Mouse (Mus musculus) lung, embryonic 15.5 days (tissue): ENCODE data around the gene Noxo1. TPM values are rescaled to one million over a fixed set of nuclear protein-coding genes. Genes with fewer than 3 reads are reported as not detected.

Experiments
- ATAC-seq: fragments of 200-750 bp; cut with Nextera tagmentation; 2 replicates; pipeline ENCODE4 v1.8.0; 2017; ENCODE audit warnings: moderate number of reproducible peaks, borderline replicate concordance; ENCODE audit not compliant: low FRiP score, low TSS enrichment; ENCODE audit errors: extremely low read depth
- H3K27ac ChIP-seq: fragments of 300-500 bp; sonication (generic); 2 replicates; pipeline ENCODE4 v1.5.1; 2015; ENCODE audit warnings: moderate library complexity, mild to moderate bottlenecking, inconsistent platforms
- H3K27me3 ChIP-seq: fragments of 300-500 bp; sonication (generic); 2 replicates; pipeline ENCODE4 v1.6.1; 2015; ENCODE audit warnings: inconsistent platforms
- H3K36me3 ChIP-seq: fragments of 300-500 bp; sonication (generic); 2 replicates; pipeline ENCODE4 v1.6.1; 2015; ENCODE audit warnings: inconsistent platforms
- H3K4me1 ChIP-seq: fragments of 300-500 bp; sonication (generic); 2 replicates; pipeline ENCODE4 v1.6.1; 2015; ENCODE audit warnings: inconsistent platforms
- H3K4me2 ChIP-seq: fragments of 300-500 bp; sonication (generic); 2 replicates; pipeline ENCODE4 v1.6.1; 2015; ENCODE audit warnings: inconsistent platforms, mild to moderate bottlenecking, moderate library complexity
- H3K4me3 ChIP-seq: fragments of 300-500 bp; sonication (generic); 2 replicates; pipeline ENCODE4 v1.5.1; 2015; ENCODE audit warnings: mild to moderate bottlenecking, inconsistent platforms
- H3K9ac ChIP-seq: fragments of 300-500 bp; sonication (generic); 2 replicates; pipeline ENCODE4 v1.6.1; 2015; ENCODE audit warnings: inconsistent platforms
- H3K9me3 ChIP-seq: fragments of 300-500 bp; sonication (generic); 2 replicates; pipeline ENCODE4 v1.6.1; 2016; ENCODE audit warnings: inconsistent platforms
- WGBS: fragments of 180-500 bp; shearing (Covaris S2); methylation state at CpG from one replicate; pipeline ENCODE4 v1.1.7; 2015; 5-methylcytosine and 5-hydroxymethylcytosine counted together
- polyA plus RNA-seq: library from polyadenylated mRNA; unstranded; fragments of >200 nt; fragmentation: Nextera tagmentation; extraction: Ambion mirVana; gene quantifications from 2 replicates; pipeline ENCODE4 v1.2.1, GENCODE M21; 2015

Noxo1 gene
- polyA plus RNA-seq, 1 experiment from 2014 or later, result 3.5 TPM

DNA sequence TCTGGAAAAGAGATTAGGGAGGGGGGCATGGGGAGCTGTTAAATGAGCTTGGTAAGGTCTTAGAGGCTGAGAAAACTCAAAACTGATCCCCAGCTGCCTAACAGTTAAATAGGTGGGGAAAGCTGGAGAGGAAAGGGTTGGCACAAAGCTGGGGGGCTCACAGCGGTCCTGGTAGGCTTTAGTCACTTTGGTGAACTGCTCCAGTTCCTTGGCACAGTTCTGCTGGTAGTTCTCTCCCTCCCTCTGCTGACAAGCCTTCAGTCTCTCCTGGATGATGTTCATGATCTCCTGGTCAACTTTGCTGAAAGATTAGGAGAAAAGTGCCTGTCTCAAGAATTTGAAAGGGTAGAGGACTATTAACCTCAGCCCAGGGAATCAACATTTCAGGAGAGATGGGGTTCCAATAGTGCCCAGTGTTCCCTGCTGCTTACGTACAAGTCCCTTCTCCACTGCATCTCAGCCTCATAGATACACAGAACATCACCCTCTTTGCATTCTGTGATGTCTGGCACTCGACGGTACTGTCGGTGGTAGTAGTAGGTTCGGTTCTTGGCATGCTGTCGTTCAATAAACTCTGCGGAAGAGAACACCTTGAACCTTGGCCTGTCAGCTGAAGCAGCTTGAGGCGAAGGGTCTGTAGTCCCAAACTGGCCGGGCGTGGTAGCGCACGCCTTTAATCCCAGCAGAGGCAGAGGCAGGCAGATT is 26.3 kb downstream of the Noxo1 start:
- peak overlapping the region; percentile 84; the same call in 1 of the 2 replicates for H3K4me3 ChIP-seq
- ATAC-seq, result no peak
- WGBS, result 27% methylated on average over 13 of the region's 13 CpGs

DNA sequence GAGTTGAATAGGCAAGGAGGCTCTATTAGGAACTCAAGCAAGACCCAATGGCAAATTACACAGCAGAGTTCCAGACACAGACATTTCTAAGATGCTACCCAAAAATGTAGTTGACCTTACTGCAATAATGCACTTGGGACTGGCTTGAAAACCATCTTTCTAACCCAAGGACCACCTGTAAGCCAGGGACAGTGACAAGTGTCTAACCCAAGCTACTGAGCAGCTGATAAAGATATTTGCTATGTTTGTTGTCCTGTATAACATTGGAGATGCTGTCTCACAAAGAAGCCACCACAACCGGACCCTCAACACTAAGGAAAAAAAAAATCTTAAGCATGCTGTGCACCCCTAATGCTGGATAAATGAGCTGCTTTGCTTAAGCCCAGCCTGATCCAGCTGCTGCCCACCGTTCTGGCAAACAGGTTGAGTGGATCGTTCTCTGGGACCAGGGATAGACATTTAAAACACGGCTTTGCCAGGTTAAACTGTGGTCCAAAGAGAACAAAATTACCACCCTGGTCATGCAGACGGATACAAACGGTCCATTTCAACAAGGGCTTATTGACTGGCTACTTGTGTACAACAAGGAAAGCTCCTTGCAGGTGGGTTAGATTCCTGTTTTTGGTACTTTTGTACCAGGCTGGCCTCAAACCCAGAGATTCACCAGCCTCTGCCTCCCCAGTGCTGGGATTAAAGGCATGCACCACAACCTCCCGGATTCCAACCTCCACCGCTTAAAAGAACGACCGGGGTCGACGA is 27.3 kb downstream of the Noxo1 start:
- ATAC-seq, result no peak
- Histone ChIP-seq H3K9me3 (no peaks in the 10 kb centered on the region), H3K4me1 (peaks cover 36% of the 10 kb centered on the region), H3K27me3 (0 out of 2 replicates have a peak, but pooled peaks cover 3% of the 10 kb centered on the region), H3K27ac (peak overlapping the region; percentile 76), H3K36me3 (peaks cover 16% of the 10 kb centered on the region), H3K4me2 (peak overlapping the region; percentile 81), H3K4me3 (peak overlapping the region; percentile 84), H3K9ac (peak overlapping the region; percentile 85)
- WGBS, result 2% methylated on average over 12 of the region's 12 CpGs

More for the DNA sequence above, 26.3 kb downstream of the Noxo1 start:
- Histone ChIP-seq H3K9me3 (no peaks in the 10 kb centered on the region), H3K4me2 (peak overlapping the region; percentile 81), H3K27me3 (no peaks in the 10 kb centered on the region), H3K27ac (0 out of 2 replicates have a peak overlapping the region, but pooled peaks have one; percentile 0), H3K36me3 (peaks cover 20% of the 10 kb centered on the region), H3K4me1 (peaks cover 36% of the 10 kb centered on the region), H3K9ac (0 out of 2 replicates have a peak overlapping the region, but pooled peaks have one; percentile 12)

DNA sequence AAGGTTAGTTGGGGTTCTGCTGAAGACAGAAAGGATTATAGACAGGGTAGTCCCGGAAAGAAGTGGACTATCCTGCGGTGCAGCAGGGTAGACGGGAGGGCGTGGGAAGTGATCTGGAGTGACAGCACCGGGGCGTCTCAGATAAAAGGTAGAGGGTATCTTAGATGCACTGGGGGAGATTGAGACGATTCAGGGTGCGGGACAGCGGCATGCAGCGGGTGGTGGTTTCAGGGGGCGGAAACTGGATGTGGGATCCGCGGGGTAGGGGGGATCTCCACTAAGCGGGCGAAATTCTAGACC is 27.8 kb downstream of the Noxo1 start:
- H3K27me3 ChIP-seq, result 0 out of 2 replicates have a peak, but pooled peaks cover 3% of the 10 kb centered on the region
- H3K9ac ChIP-seq, result peak overlapping the region; percentile 85
- peak overlapping the region; percentile 76 for H3K27ac ChIP-seq
- H3K4me2 ChIP-seq, result peak overlapping the region; percentile 81
- peaks cover 16% of the 10 kb centered on the region for H3K36me3 ChIP-seq
- WGBS, result 0% methylated on average over 15 of the region's 15 CpGs
- no peaks in the 10 kb centered on the region for H3K9me3 ChIP-seq
- H3K4me1 ChIP-seq, result peaks cover 30% of the 10 kb centered on the region
- peak overlapping the region; percentile 84 for H3K4me3 ChIP-seq
- peak; percentile 6; the same call in 1 of the 2 replicates for ATAC-seq

DNA sequence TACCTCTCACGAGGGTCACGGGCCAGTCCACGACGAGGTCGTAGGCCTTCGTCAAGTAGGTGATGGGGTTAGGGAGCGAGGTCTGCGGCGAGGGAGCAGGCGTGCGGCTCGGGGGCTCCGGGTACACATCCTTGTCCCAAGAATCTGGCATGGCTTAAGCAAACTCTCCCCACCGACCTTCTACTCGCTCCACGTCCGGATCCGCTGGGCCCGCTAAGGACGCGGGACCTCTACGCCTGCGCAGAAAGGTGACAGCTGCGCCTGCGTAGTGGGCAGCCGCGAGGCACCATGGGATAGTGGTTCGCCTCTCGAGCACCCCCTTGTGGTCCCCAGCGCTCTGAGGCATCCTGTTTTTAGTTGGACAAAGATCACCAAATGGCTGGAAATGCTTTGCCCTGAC is 28.1 kb downstream of the Noxo1 start, which contains the start of gene Ndufb10:
Gene Ndufb10, minus strand, starts transcription at position 295 of the 400 bp plus-strand sequence.
- under 1% methylated on average over 30 of the region's 30 CpGs for whole genome bisulfite sequencing
- no peaks in the 10 kb centered on the region for H3K9me3 ChIP-seq
- ATAC-seq, result peak; percentile 76

DNA sequence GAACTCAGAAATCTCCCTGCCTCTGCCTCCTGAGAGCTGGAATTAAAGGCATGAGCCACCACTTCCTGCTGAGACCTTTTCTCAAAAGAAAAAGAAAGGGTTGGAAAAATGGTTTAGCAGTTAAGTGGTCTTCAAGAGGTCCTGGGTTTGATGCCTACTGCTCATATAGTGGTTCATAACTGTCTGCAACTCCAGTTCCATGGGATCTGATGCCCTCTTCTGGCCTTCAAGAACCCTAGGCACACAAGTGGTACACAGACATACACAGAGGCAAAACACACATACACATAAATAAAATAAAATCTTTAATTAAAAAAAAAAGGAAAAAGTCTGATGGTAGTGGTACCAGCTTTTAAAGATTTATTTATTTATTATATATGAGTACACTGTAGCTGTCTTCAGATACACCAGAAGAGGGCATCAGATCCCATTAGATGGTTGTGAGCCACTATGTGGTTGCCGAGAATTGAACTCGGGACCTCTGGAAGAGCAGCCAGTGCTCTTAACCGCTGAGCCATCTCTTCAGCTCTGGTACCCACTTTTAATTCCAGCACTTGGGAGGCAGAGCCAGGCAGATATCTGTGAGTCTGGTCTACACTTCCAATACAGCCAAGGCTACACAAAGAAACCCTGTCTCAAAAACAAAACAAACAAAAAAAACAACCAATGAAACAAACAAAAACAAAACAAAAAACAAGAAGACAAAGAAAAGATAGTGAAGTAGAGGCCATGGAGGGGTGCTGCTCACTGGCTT is 29.8 kb downstream of the Noxo1 start:
- peaks cover 28% of the 10 kb centered on the region for H3K4me1 ChIP-seq
- no peak overlapping the region for H3K4me3 ChIP-seq
- H3K9ac ChIP-seq, result no peak overlapping the region
- ATAC-seq, result no peak
- no peak overlapping the region for H3K27ac ChIP-seq
- 0 out of 2 replicates have a peak, but pooled peaks cover 3% of the 10 kb centered on the region for H3K27me3 ChIP-seq
- WGBS, result 68% methylated on average over 3 of the region's 3 CpGs
- H3K4me2 ChIP-seq, result no peak overlapping the region
- H3K36me3 ChIP-seq, result peaks cover 16% of the 10 kb centered on the region
- no peaks in the 10 kb centered on the region for H3K9me3 ChIP-seq

More for the DNA sequence above, 28.1 kb downstream of the Noxo1 start, which contains the start of gene Ndufb10:
- Histone ChIP-seq H3K4me1 (peaks cover 28% of the 10 kb centered on the region), H3K9ac (peak within 1 kb of the TSS; percentile 85), H3K27ac (peak within 1 kb of the TSS; percentile 76), H3K4me3 (peak within 1 kb of the TSS; percentile 84), H3K27me3 (0 out of 2 replicates have a peak, but pooled peaks cover 3% of the 10 kb centered on the region), H3K4me2 (peak within 1 kb of the TSS; percentile 81), H3K36me3 (peaks cover 16% of the 10 kb centered on the region)

DNA sequence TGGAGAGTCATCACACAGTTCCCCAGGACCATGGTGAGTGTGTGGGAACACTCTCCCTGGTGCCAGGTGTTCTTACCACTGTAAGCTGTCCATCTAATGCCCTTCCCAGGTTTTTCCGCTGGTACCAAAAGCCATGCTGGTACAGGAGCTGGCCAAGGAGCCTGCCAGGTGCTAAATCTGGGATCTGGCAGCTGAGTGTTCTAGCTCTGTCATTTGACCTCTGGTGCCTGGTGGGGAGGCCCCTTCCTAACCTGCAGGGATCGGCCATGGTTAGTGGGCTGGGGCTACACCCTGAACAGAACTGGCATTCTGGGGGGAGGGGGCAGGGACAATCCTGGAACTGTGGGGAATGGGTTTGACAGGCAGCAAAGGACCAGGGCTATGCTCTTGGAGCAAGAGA is 31.6 kb downstream of the Noxo1 start, which contains the start of gene Rpl3l:
Gene Rpl3l, plus strand, starts transcription at position 203 of the 400 bp plus-strand sequence.
- 63% methylated on average over 2 of the region's 2 CpGs for whole genome bisulfite sequencing
- Histone ChIP-seq H3K9ac (no peak within 1 kb of the TSS), H3K9me3 (no peaks in the 10 kb centered on the region), H3K36me3 (peaks cover under 1% of the 10 kb centered on the region; the same call in 1 of the 2 replicates), H3K4me1 (peaks cover 13% of the 10 kb centered on the region), H3K4me2 (no peak within 1 kb of the TSS), H3K27me3 (peaks cover 3% of the 10 kb centered on the region; the same call in 1 of the 2 replicates), H3K27ac (no peak within 1 kb of the TSS), H3K4me3 (no peak within 1 kb of the TSS)
- no peak for ATAC-seq

DNA sequence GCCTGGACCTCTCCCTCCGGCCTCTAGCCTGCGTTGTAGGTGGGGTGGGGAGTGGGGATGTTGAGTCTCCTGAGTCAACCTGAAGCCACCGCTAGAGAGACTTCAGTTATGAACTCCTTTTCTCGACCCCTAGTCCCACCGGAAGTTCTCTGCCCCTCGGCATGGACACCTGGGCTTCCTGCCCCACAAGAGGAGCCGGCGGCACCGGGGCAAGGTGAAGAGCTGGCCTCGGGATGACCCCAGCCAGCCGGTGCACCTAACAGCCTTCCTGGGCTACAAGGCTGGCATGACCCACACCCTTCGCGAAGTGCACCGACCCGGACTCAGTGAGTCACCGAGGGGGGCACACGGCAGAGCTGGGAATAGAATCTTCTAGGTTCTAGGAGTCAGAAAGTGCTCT is 32.1 kb downstream of the Noxo1 start:
- H3K9me3 ChIP-seq, result no peaks in the 10 kb centered on the region
- H3K4me1 ChIP-seq, result peaks cover 7% of the 10 kb centered on the region; the same call in 1 of the 2 replicates
- WGBS, result 60% methylated on average over 17 of the region's 17 CpGs

DNA sequence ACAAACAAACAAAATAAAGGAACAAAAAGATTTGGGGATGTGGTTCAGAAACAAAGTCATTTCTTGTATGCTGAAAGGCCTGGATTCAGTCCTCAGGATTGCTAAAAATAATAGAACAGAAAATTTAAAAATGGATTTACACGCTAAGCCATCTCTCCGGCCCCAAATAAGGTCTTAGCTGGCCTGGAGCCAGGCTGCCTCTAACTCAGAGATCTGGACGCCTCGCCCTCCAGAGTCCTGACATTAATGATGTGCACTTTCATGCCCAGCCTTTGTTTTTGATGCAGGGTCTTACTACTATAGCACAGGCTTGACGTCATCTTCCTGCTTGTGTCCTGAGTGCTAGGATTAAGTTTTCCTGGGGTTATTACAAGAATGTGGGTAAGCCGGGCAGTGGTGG is 33.0 kb downstream of the Noxo1 start:
- H3K36me3 ChIP-seq, result no peaks in the 10 kb centered on the region
- no peak for ATAC-seq
- no peak overlapping the region for H3K9ac ChIP-seq
- H3K4me2 ChIP-seq, result no peak overlapping the region
- no peak overlapping the region for H3K27ac ChIP-seq
- H3K4me1 ChIP-seq, result peaks cover 2% of the 10 kb centered on the region; the same call in 1 of the 2 replicates
- no peaks in the 10 kb centered on the region for H3K9me3 ChIP-seq
- no peak overlapping the region for H3K4me3 ChIP-seq
- WGBS, result 46% methylated on average over 6 of the region's 6 CpGs
- H3K27me3 ChIP-seq, result peaks cover 3% of the 10 kb centered on the region; the same call in 1 of the 2 replicates

More for the DNA sequence above, 32.1 kb downstream of the Noxo1 start:
- Histone ChIP-seq H3K4me3 (no peak overlapping the region), H3K9ac (no peak overlapping the region), H3K27ac (no peak overlapping the region), H3K27me3 (peaks cover 3% of the 10 kb centered on the region; the same call in 1 of the 2 replicates), H3K36me3 (no peaks in the 10 kb centered on the region), H3K4me2 (no peak overlapping the region)
- ATAC-seq, result no peak

DNA sequence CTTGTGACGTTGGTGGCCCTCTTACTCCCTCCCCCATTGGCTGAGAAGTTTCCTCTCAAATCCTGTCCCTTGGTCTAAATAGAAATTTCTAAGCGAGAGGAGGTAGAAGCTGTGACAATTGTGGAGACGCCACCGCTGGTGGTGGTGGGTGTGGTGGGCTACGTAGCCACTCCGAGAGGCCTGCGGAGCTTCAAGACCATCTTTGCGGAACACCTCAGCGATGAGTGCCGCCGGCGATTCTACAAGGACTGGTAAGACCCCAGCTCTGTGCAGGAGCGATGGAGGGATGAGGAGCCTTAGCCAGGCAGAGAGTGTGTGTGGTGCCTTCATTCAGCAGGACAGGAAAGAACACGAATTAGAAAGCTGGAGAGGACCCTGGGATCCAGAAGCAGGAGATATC is 34.8 kb downstream of the Noxo1 start:
- no peak overlapping the region for H3K4me3 ChIP-seq
- no peak overlapping the region for H3K4me2 ChIP-seq
- no peak overlapping the region for H3K9ac ChIP-seq
- no peak overlapping the region for H3K27ac ChIP-seq
- H3K9me3 ChIP-seq, result no peaks in the 10 kb centered on the region
- ATAC-seq, result no peak
- WGBS, result 77% methylated on average over 14 of the region's 14 CpGs
- peaks cover 3% of the 10 kb centered on the region; the same call in 1 of the 2 replicates for H3K27me3 ChIP-seq
- H3K36me3 ChIP-seq, result no peaks in the 10 kb centered on the region
- 0 out of 2 replicates have a peak, but pooled peaks cover under 1% of the 10 kb centered on the region for H3K4me1 ChIP-seq

DNA sequence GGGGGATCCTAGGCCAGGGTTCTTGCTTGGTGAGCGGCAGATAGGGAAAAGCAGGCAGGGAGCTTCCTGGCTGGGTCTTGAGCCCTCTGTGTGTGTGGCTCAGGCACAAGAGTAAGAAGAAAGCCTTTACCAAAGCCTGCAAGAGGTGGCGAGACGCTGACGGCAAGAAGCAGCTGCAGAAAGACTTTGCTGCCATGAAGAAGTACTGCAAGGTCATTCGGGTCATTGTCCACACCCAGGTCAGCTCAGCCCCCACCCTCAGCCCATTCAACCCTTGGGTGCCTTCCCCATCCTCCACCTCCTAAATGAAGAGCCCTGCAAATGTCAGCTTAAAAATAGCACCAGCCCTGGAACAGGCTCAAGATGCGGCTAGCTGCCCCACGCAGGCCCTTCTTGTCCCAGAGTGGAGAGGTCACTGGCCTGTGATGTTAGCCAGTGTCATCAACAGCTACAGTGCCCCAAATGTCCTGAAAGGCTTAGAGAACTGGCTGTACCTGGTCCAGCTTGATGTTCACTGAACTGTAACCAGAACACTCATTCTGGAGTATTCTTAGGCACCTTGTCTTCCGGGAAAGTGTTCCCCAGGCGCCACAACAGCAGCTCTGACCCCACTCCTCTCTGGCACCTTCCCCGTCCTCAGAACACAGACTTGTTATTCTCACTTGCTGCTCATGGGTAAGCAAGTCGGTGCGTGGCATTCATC is 36.4 kb downstream of the Noxo1 start:
- no peak for ATAC-seq
- 73% methylated on average over 12 of the region's 12 CpGs for WGBS
- H3K9ac ChIP-seq, result no peak overlapping the region
- H3K4me3 ChIP-seq, result no peak overlapping the region
- no peak overlapping the region for H3K27ac ChIP-seq
- no peaks in the 10 kb centered on the region for H3K9me3 ChIP-seq
- no peak overlapping the region for H3K4me2 ChIP-seq
- peaks cover 11% of the 10 kb centered on the region for H3K4me1 ChIP-seq
- H3K27me3 ChIP-seq, result peaks cover 3% of the 10 kb centered on the region; the same call in 1 of the 2 replicates
- no peaks in the 10 kb centered on the region for H3K36me3 ChIP-seq
